Mouse (Mus musculus): Measurements from ENCODE around the gene Zc3hav1. TPM values are rescaled to one million over a fixed set of nuclear protein-coding genes. Genes with fewer than 3 reads are reported as not detected.

Gene Zc3hav1
- polyA plus RNA-seq, 1 experiment, result 83.5 TPM

DNA sequence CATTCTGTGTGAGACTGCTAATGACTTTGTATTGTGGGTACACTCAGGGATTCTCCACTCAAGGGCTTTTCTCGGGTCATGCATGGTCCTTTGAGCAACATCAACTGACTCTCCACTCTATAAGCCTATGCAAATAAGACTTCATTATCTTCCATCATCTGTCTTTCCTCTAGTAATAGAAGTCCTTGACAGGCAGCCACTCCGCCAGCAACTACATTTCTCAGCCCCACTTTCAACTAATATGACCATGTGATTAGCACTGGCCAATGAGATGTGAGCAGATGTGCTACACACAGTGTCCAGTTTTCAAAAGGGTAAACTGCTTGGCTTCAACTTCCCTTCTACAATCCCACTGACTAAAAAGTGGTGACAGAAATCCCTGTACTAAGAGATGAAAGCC is 15.3 kb downstream of the Zc3hav1 start:
- no peak overlapping the region for H3K4me3 ChIP-seq (ENCODE audit: insufficient read depth, low read length)
- no peak for TF ChIP-seq CTCF (IDR thresholded peaks at IDR 0.05; ENCODE audit: low read depth, low read length)
- TF ChIP-seq POLR2A (IDR thresholded peaks at IDR 0.05; ENCODE audit: borderline replicate concordance, low read depth, low read length), result no peak
- no peak overlapping the region for H3K27ac ChIP-seq (ENCODE audit: insufficient read depth, low read depth, low read length)
- H3K4me1 ChIP-seq (ENCODE audit: control insufficient read depth, insufficient read depth, low read length), result peaks cover 32% of the 10 kb centered on the region

DNA sequence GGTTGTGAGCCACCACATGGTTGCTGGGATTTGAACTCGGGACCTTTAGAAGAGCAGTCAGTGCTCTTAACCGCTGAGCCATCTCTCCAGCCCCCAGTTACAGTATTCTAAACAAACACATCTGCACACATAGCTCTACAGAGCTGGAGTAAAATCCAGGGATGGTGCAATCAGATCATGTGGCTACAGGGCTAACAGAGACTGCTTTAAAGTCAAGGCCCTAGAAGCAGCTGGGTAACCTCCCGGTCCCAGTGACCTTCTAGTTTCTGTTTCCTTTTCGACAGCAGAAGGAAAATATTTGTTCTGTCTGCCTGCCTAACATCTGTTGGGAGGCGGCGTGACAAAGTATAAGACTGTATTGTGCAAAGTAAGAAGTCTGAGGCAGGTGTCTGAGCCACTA is 16.5 kb downstream of the Zc3hav1 start:
- Histone ChIP-seq H3K4me1 (ENCODE audit: control insufficient read depth, insufficient read depth, low read length) (peaks cover 23% of the 10 kb centered on the region), H3K27ac (ENCODE audit: insufficient read depth, low read depth, low read length) (peak overlapping the region; percentile 35; the same call in 1 of the 2 replicates)

DNA sequence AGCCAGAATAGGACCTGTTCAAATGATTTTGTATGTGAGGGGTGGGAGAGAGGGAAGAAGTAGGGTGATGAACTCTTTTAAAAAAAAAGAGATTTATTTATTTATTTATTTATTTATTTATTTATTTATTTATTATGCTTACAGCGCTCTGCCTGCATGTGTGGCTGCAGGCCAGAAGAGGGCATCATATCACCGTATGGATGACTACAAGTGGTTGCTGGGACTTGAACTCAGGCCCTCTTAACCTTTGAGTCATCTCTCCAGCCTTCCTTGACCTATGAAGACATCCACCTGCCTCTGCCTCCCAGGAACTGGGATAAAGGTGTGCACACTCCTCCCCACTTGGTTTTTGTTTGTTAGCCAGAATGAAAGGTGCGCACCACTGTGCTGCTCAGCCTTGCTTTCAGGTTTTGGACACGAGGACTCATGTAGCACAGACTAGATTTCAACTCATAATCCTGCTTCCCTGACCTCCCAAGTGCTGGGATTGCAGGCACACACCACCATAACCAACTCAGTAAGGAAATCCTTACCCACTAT is 17.2 kb downstream of the Zc3hav1 start:
- Histone ChIP-seq H3K27ac (ENCODE audit: insufficient read depth, low read depth, low read length) (no peak overlapping the region), H3K4me1 (ENCODE audit: control insufficient read depth, insufficient read depth, low read length) (peaks cover 17% of the 10 kb centered on the region), H3K4me3 (ENCODE audit: insufficient read depth, low read length) (no peak overlapping the region)
- TF ChIP-seq POLR2A (IDR thresholded peaks at IDR 0.05; ENCODE audit: borderline replicate concordance, low read depth, low read length), result no peak

More for the DNA sequence above, 16.5 kb downstream of the Zc3hav1 start:
- no peak for TF ChIP-seq CTCF (IDR thresholded peaks at IDR 0.05; ENCODE audit: low read depth, low read length)
- no peak for TF ChIP-seq POLR2A (IDR thresholded peaks at IDR 0.05; ENCODE audit: borderline replicate concordance, low read depth, low read length)
- no peak overlapping the region for H3K4me3 ChIP-seq (ENCODE audit: insufficient read depth, low read length)

DNA sequence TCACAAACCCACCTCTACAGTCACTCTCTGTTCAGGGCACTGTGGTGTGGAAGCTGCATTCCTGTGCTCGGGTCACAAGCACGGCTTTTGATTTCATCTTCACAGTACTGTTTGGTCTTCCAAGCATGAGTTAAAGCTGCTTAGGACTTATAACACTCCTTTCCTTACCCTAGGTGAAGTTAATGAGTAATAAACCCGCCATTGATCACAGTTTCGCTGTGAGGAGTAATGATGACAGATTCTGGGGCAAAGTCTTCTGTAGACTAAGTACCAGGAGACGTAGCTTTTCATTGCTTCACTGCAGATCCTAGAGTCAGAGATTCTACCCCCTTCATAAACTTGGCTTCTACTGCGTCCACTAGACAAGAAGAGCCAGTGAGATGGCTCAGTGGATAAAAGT is 19.1 kb downstream of the Zc3hav1 start:
- peaks cover 10% of the 10 kb centered on the region for H3K4me1 ChIP-seq (ENCODE audit: control insufficient read depth, insufficient read depth, low read length)
- H3K27ac ChIP-seq (ENCODE audit: insufficient read depth, low read depth, low read length), result no peak overlapping the region
- TF ChIP-seq POLR2A (IDR thresholded peaks at IDR 0.05; ENCODE audit: borderline replicate concordance, low read depth, low read length), result no peak
- no peak for TF ChIP-seq CTCF (IDR thresholded peaks at IDR 0.05; ENCODE audit: low read depth, low read length)
- no peak overlapping the region for H3K4me3 ChIP-seq (ENCODE audit: insufficient read depth, low read length)

DNA sequence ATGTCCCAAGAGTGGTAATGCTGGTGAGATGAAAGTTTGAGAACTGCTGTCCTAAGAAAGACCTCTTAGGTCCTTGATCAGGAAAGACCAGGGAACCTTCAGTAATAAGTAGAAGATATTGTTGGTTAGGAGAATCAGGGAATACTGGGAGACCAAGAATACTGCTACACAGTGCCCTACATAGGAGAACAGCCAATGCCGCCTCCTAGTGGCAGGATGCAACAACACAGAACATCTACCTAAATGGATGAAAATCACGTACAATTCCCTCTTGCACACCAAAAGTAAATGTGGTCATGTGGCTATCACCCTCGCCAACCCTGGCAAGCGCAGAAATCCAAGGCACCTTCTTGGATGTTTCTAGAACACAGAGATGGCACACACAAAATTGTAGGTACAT is 27.8 kb downstream of the Zc3hav1 start:
- no peaks in the 10 kb centered on the region for H3K4me1 ChIP-seq (ENCODE audit: control insufficient read depth, insufficient read depth, low read length)
- no peak overlapping the region for H3K4me3 ChIP-seq (ENCODE audit: insufficient read depth, low read length)
- TF ChIP-seq CTCF (IDR thresholded peaks at IDR 0.05; ENCODE audit: low read depth, low read length) (no peak), POLR2A (IDR thresholded peaks at IDR 0.05; ENCODE audit: borderline replicate concordance, low read depth, low read length) (no peak)
- H3K27ac ChIP-seq (ENCODE audit: insufficient read depth, low read depth, low read length), result no peak overlapping the region

DNA sequence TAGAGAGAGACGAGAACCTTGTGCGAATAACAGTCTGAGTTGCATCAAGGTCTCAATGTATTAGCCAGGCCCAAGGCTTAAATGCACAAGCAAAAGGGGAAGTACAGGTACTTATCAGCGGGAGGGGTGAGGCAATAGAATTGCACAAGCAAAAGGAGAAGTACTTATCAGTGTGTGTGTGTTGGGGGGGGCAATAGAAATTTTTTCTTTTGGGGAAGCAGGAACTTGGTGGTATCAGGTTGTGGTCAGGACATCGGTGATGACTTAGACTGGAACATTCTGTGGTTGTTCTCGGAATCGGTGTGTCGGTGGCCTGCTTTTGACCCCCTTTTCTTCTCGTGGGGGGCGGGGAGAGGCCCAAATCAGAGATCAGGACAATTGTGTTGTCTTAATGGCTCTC is 33.8 kb downstream of the Zc3hav1 start:
- Histone ChIP-seq H3K4me3 (ENCODE audit: insufficient read depth, low read length) (no peak overlapping the region), H3K4me1 (ENCODE audit: control insufficient read depth, insufficient read depth, low read length) (no peaks in the 10 kb centered on the region), H3K27ac (ENCODE audit: insufficient read depth, low read depth, low read length) (no peak overlapping the region)
- TF ChIP-seq CTCF (IDR thresholded peaks at IDR 0.05; ENCODE audit: low read depth, low read length), result no peak
- no peak for TF ChIP-seq POLR2A (IDR thresholded peaks at IDR 0.05; ENCODE audit: borderline replicate concordance, low read depth, low read length)

DNA sequence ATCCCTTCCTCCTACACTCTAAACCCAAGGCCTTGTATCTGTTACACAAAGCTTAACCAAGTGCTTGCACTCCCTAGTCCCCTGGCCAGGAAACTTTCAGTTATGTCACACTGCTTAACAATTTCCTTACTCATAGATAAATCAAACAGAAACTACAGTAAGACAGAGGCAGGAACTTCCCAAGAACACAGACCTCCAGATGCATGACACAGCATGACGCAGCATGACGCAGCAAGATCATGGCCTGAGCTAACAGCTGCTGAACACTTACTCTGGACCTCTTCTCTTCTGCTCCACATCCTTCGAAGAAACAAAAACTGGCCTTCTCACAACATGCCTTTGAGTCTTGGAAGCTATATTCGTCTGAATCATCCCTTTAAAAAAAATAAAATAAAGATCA is 38.4 kb downstream of the Zc3hav1 start:
- no peak overlapping the region for H3K27ac ChIP-seq (ENCODE audit: insufficient read depth, low read depth, low read length)
- no peaks in the 10 kb centered on the region for H3K4me1 ChIP-seq (ENCODE audit: control insufficient read depth, insufficient read depth, low read length)
- no peak for TF ChIP-seq CTCF (IDR thresholded peaks at IDR 0.05; ENCODE audit: low read depth, low read length)
- no peak for TF ChIP-seq POLR2A (IDR thresholded peaks at IDR 0.05; ENCODE audit: borderline replicate concordance, low read depth, low read length)
- no peak overlapping the region for H3K4me3 ChIP-seq (ENCODE audit: insufficient read depth, low read length)

DNA sequence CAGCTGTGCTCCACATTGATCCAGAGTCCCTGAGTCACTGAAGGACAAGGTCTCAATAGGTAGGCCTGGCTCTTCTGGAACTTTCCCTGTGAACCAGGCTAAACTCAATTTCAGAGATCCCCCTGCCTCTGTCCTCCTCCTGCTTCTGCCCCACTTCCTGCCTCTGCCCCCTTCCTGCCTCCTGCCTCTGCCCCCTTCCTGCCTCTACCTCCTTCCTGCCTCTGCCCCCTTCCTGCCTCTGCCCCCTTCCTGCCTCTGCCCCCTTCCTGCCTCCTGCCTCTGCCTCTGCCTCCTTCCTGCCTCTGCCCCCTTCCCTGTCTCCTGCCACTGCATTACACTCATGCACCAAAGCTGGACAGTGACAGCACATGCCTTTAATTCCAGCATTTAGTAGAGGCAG is 44.7 kb downstream of the Zc3hav1 start:
- H3K4me3 ChIP-seq (ENCODE audit: insufficient read depth, low read length), result no peak overlapping the region
- no peaks in the 10 kb centered on the region for H3K4me1 ChIP-seq (ENCODE audit: control insufficient read depth, insufficient read depth, low read length)
- no peak for TF ChIP-seq POLR2A (IDR thresholded peaks at IDR 0.05; ENCODE audit: borderline replicate concordance, low read depth, low read length)
- no peak for TF ChIP-seq CTCF (IDR thresholded peaks at IDR 0.05; ENCODE audit: low read depth, low read length)
- no peak overlapping the region for H3K27ac ChIP-seq (ENCODE audit: insufficient read depth, low read depth, low read length)

DNA sequence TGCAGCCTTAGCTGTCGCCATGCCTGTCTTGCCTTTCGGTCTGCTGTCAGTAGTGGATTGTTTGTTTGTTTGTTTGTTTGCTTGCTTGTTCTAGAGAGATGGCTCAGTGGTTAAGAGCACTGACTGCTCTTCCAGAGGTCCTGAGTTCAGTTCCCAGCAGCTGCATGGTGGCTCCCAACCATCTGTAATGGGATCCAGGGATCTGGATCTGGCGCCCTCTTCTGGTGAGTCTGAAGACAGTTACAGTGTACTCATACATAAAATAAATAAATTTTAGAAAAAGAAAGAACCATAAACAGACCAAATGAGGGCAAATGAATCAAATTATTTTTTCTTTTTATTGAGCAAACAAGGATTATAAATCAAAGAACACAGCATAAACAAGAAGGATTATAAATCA is 49.4 kb downstream of the Zc3hav1 start:
- Histone ChIP-seq H3K4me3 (ENCODE audit: insufficient read depth, low read length) (no peak overlapping the region), H3K27ac (ENCODE audit: insufficient read depth, low read depth, low read length) (no peak overlapping the region)
- TF ChIP-seq CTCF (IDR thresholded peaks at IDR 0.05; ENCODE audit: low read depth, low read length) (no peak), POLR2A (IDR thresholded peaks at IDR 0.05; ENCODE audit: borderline replicate concordance, low read depth, low read length) (no peak)

DNA sequence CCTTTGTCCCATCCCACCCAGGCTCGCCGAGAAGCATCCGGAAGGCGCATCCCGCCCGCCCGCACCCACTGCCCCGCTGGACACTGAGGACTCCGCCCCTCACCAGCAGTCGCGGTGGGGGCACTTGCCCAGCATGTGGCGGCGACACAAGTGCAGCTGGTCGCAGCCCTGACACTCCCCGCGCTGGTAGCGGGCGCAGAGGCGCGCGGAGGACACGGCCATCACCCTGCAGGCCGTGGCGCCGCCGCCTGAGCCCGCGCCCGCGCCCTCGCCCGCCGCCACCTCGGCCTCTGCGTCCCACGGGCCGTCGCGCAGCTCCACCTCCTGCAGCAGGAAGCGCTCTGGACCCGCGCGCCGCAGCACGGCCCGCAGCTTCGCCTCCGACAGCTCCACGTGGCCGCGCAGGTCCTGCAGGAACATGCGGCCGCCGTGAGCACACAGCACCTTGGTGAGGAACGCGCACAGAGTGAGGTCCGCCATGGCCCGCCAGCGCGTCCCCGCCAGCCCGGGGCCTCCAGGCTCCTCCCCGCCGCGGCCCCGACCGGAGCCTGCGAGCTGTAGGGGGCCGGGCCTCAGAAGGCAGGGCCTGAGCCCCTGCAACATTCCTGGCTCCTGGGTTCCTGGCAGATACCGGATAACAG is 55.5 kb downstream of the Zc3hav1 start, which contains the start of gene Zc3hav1l:
Zc3hav1l (minus strand) TSS at position 499 of the 641 bp plus-strand sequence.
- Histone ChIP-seq H3K27ac (ENCODE audit: insufficient read depth, low read depth, low read length) (no peak within 1 kb of the TSS), H3K4me3 (ENCODE audit: insufficient read depth, low read length) (peak within 1 kb of the TSS; percentile 66), H3K4me1 (ENCODE audit: control insufficient read depth, insufficient read depth, low read length) (no peaks in the 10 kb centered on the region)
- TF ChIP-seq CTCF (IDR thresholded peaks at IDR 0.05; ENCODE audit: low read depth, low read length) (no peak), POLR2A (IDR thresholded peaks at IDR 0.05; ENCODE audit: borderline replicate concordance, low read depth, low read length) (no peak; the same call in 1 of the 2 replicates)

More for the DNA sequence above, 49.4 kb downstream of the Zc3hav1 start:
- H3K4me1 ChIP-seq (ENCODE audit: control insufficient read depth, insufficient read depth, low read length), result no peaks in the 10 kb centered on the region

All from bone marrow macrophage, adult 2 months (primary cell).